Mouse (Mus musculus) ES-Bruce4 (cell line): Measurements from ENCODE around the gene Frat1.
"Not testable (repeated sequence)": the region's sequence is repeated elsewhere in the genome, so short reads cannot be mapped to it uniquely, and the experiment has no call there.

Experiments
- CTCF ChIP-seq: IDR thresholded peaks from one replicate; pipeline ENCODE4 v1.8.1; 2011; ENCODE audit warnings: low read depth, low read length
- EP300 ChIP-seq: IDR thresholded peaks from 2 replicates; pipeline ENCODE4 v1.6.1; 2011; ENCODE audit warnings: low read depth, low read length; ENCODE audit not compliant: insufficient read depth
- POLR2A ChIP-seq: IDR thresholded peaks from one replicate; pipeline ENCODE4 v1.8.1; 2011; ENCODE audit warnings: low read length; ENCODE audit not compliant: insufficient read depth

- not testable (repeated sequence) for TF ChIP-seq POLR2A, CTCF, EP300
These were observed 17.8 kb downstream of the Frat1 start for GRCm38 (mm10) chr19:41847614-41847991.
